Mouse (Mus musculus) heart, postnatal 0 days (tissue): ENCODE measurements around the gene Ankar. TPM values are rescaled to one million over a fixed set of nuclear protein-coding genes. Genes with fewer than 3 reads are reported as not detected.

Experiments used
- ATAC-seq: fragments of 200-750 bp; cut with Nextera tagmentation; 2 replicates; pipeline ENCODE4 v1.8.0; 2017; ENCODE audit warnings: low read depth, moderate number of reproducible peaks, moderate library complexity; ENCODE audit not compliant: insufficient read depth
- DNase-seq: peaks from one replicate; pipeline ENCODE4 v3.0.0-alpha.2; 2016; ENCODE audit warnings: low spot score
- H3K27ac ChIP-seq: fragments of 300-500 bp; sonication (generic); 2 replicates; pipeline ENCODE4 v1.5.1; 2014; ENCODE audit warnings: low read depth, mild to moderate bottlenecking
- H3K27me3 ChIP-seq: fragments of 300-500 bp; sonication (generic); 2 replicates; pipeline ENCODE4 v1.6.1; 2014; ENCODE audit warnings: low read length, mixed read lengths; ENCODE audit not compliant: control insufficient read depth, insufficient read depth
- H3K36me3 ChIP-seq: fragments of 300-500 bp; sonication (generic); replicated peaks from 2 replicates; pipeline ENCODE4 v1.6.1; 2014; ENCODE audit warnings: low read length, mixed read lengths; ENCODE audit not compliant: control insufficient read depth, insufficient read depth
- H3K4me1 ChIP-seq: fragments of 300-500 bp; sonication (generic); 2 replicates; pipeline ENCODE4 v1.6.1; 2014; ENCODE audit warnings: antibody characterized with exemption; ENCODE audit not compliant: control insufficient read depth, insufficient read depth
- H3K4me2 ChIP-seq: fragments of 300-500 bp; sonication (generic); 2 replicates; pipeline ENCODE4 v1.6.1; 2014; ENCODE audit warnings: low read depth, mild to moderate bottlenecking, low read length, moderate library complexity
- H3K4me3 ChIP-seq: fragments of 300-500 bp; sonication (generic); 2 replicates; pipeline ENCODE4 v1.5.1; 2014; ENCODE audit warnings: low read depth, low read length
- H3K9ac ChIP-seq: fragments of 300-500 bp; sonication (generic); replicated peaks from 2 replicates; pipeline ENCODE4 v1.6.1; 2014; ENCODE audit warnings: low read depth, low read length, mixed read lengths
- H3K9me3 ChIP-seq: fragments of 300-500 bp; sonication (generic); replicated peaks from 2 replicates; pipeline ENCODE4 v1.6.1; 2016; ENCODE audit warnings: low read length; ENCODE audit not compliant: control insufficient read depth
- CTCF ChIP-seq: IDR thresholded peaks from 2 replicates; pipeline ENCODE4 v1.5.1; 2016; ENCODE audit warnings: antibody characterized with exemption, control low read depth, low read depth
- EP300 ChIP-seq: IDR thresholded peaks from 2 replicates; pipeline ENCODE4 v1.6.1; 2016; ENCODE audit warnings: antibody characterized with exemption, low read depth
- WGBS: fragments of 180-500 bp; shearing (Covaris S2); extraction: QIAGEN DNeasy Blood & Tissue Kit; methylation state at CpG from one replicate; pipeline ENCODE4 v1.1.7; 2014; 5-methylcytosine and 5-hydroxymethylcytosine counted together
- polyA plus RNA-seq: library from polyadenylated mRNA; unstranded; fragments of >200 nt; fragmentation: Nextera tagmentation; extraction: Ambion mirVana; gene quantifications from 2 replicates; pipeline ENCODE4 v1.2.1, GENCODE M21; 2015
- total RNA-seq: library from RNA; depleted of rRNA; stranded (reverse); fragments of >200 nt; gene quantifications from 2 replicates; pipeline ENCODE4 v1.2.3, GENCODE M21; 2014; ENCODE audit warnings: low replicate concordance

Gene Ankar
- total and polyA plus RNA-seq, 2 experiments from 2014 or later = not detected

DNA sequence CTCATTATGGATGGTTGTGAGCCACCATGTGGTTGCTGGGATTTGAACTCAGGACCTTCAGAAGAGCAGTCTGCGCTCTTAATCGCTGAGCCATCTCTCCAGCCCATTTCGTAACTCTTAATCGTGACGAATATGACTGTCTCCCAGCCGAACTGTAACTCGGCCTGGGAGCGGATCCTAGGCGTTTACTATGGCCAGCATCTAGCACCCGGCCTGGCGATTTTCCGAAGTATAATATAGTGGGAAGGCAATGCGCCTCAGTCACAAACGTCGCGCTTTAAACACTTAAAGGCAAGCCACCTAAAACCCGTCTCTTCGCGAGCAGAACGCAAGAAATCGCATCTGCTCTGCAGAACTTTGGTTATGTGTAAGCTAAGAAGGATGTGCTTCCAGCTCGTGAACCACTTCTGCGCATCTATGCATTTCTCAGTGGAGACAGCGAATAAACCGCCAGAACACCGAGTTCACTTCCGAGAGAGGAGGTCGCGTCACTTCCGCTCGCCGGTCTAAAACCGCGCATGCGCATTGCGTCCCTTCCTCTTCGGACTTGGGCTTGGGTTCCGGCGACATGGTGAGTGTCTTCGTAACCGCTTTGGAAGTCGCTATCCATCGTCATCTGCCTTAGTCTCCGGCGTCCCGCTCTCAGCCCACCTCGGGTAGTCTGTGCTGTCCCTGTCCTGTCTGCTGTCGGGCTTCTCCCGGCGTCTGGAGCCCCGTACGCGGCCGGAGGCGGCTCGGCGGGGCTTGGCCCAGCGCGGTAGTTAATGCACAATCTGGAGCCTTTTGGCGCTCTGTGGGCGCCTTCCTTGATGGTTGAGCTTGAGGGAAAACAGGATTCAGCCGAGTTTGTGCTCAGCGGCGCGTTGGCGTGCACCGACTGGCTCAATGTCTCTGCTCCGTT, 10.6 kb upstream of the Ankar start, which contains the start of gene Rpl37a:
TSS of gene Rpl37a (plus strand) at position 538 of the 901 bp plus-strand sequence.
- H3K9ac ChIP-seq = peak within 1 kb of the TSS; percentile 86
- peak within 1 kb of the TSS; percentile 91 for H3K27ac ChIP-seq
- H3K4me2 ChIP-seq = peak within 1 kb of the TSS; percentile 88
- WGBS = 2% methylated on average over 68 of the region's 68 CpGs
- H3K36me3 ChIP-seq = peaks cover 36% of the 10 kb centered on the region
- H3K4me1 ChIP-seq = peaks cover 16% of the 10 kb centered on the region
- TF ChIP-seq EP300 (no peak), CTCF (no peak)
- peak within 1 kb of the TSS; percentile 93 for H3K4me3 ChIP-seq
- H3K27me3 ChIP-seq = no peaks in the 10 kb centered on the region
- DNase-seq (peak; percentile 96), ATAC-seq (peak; percentile 92)
- no peaks in the 10 kb centered on the region for H3K9me3 ChIP-seq

DNA sequence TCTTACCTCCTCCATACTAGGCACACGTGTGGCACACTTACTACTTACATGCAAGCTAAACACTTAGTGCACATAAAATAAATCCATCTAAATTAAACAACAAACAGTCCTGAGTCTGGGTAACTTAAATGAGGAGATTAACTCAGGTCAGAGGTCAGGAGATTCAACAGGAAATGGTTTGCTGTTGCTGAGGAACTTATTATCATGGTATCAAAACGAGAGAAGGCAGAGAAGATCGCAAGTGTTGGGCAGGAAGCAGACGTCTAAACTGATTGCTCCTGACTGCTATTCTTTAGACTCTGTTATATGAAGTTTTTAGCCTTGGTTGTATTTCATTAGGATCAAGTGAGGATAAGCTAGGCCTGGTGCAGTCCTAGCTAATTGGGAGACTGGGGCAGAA, 7.1 kb upstream of the Ankar start:
- Histone ChIP-seq H3K4me1 (peaks cover 6% of the 10 kb centered on the region), H3K4me3 (no peak overlapping the region), H3K9me3 (no peaks in the 10 kb centered on the region), H3K27ac (no peak overlapping the region), H3K9ac (no peak overlapping the region), H3K36me3 (peaks cover 3% of the 10 kb centered on the region), H3K4me2 (no peak overlapping the region), H3K27me3 (no peaks in the 10 kb centered on the region)
- TF ChIP-seq EP300 (no peak), CTCF (no peak)
- DNase-seq (no peak), ATAC-seq (no peak)
- WGBS = 32% methylated on average over 4 of the region's 4 CpGs

DNA sequence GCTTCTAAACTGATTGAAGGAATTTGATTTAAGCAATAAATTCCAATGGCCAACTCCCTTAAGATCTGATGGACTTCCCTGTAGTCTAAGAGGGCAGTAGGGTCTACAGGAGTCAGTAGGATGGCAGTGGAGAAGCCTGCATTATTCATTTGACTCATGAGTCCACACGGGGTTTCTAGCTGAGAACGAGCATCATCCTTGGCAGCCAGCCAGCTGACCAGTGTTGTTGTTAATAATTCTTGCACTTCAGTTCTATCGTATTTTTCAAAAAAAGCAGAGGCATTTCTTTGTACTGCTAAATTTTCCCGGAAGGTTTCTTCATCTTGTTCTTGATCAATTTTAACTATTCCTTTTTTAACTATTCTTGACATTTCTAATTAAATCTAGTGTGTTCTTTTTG, 1.7 kb downstream of the Ankar start:
- H3K27ac ChIP-seq = no peak overlapping the region
- H3K9me3 ChIP-seq = no peaks in the 10 kb centered on the region
- no peaks in the 10 kb centered on the region for H3K27me3 ChIP-seq
- WGBS = 43% methylated on average over 4 of the region's 4 CpGs
- H3K4me1 ChIP-seq = no peaks in the 10 kb centered on the region
- no peak for ATAC-seq
- TF ChIP-seq EP300 (no peak), CTCF (no peak)
- H3K4me2 ChIP-seq = no peak overlapping the region
- DNase-seq = no peak
- no peaks in the 10 kb centered on the region for H3K36me3 ChIP-seq
- no peak overlapping the region for H3K4me3 ChIP-seq
- H3K9ac ChIP-seq = no peak overlapping the region

DNA sequence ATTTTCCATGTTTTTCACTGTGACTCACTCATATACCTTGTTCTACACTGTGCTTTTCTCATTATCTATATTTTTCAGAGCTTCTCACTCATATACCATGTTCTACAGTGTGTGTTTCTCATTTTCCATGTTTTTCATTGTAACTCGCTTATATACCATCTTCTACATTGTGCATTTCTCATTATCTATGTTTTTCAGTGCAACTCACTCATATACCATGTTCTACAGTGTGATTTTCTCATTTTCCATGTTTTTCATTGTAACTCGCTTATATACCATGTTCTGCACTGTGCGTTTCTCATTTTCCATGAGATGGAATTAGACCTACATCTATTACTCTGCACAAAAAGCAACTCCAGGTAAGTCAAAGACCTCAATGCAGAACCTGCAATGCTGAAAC, 4.1 kb downstream of the Ankar start:
- DNase-seq (no peak), ATAC-seq (no peak)
- no peaks in the 10 kb centered on the region for H3K36me3 ChIP-seq
- no peaks in the 10 kb centered on the region for H3K9me3 ChIP-seq
- H3K4me2 ChIP-seq = no peak overlapping the region
- H3K27ac ChIP-seq = no peak overlapping the region
- H3K9ac ChIP-seq = no peak overlapping the region
- no peak for TF ChIP-seq EP300
- no peak for TF ChIP-seq CTCF
- 49% methylated on average over 3 of the region's 3 CpGs for WGBS
- H3K4me1 ChIP-seq = no peaks in the 10 kb centered on the region
- H3K4me3 ChIP-seq = no peak overlapping the region
- H3K27me3 ChIP-seq = no peaks in the 10 kb centered on the region

DNA sequence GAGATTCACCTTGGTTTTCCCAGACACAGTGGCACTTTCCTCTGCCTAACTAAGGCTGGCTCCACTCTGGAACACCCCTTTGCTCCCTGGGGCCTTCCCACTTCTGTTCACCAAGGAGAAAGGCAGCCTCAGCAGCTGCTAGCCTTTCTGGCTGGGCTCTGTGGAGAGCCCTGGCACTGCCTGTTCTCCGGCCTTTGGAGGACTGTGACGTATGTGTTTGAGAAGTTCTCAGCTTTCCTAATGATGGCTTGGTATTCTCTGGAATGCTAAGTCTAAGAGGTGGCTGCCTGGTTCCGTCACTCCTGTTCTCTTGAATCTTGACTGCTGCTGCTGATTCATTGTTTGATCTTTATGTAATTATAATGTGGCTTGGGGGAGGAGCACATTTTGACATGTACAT, 27.3 kb downstream of the Ankar start:
- DNase-seq (no peak), ATAC-seq (no peak)
- H3K9ac ChIP-seq = no peak overlapping the region
- no peaks in the 10 kb centered on the region for H3K4me1 ChIP-seq
- no peaks in the 10 kb centered on the region for H3K27me3 ChIP-seq
- H3K4me2 ChIP-seq = no peak overlapping the region
- no peaks in the 10 kb centered on the region for H3K36me3 ChIP-seq
- no peak overlapping the region for H3K27ac ChIP-seq
- no peak overlapping the region for H3K4me3 ChIP-seq
- H3K9me3 ChIP-seq = no peaks in the 10 kb centered on the region
- WGBS = 48% methylated on average over 3 of the region's 3 CpGs
- TF ChIP-seq EP300 = no peak
- TF ChIP-seq CTCF = no peak
